Mouse (Mus musculus) frontal cortex, postnatal 25 days (tissue): Measurements from ENCODE around the gene Ifrd2.
"Not testable (repeated sequence)": the region's sequence is repeated elsewhere in the genome, so short reads cannot be mapped to it uniquely, and the experiment has no call there.

Experiments used
- DNase-seq, 2 experiments: peaks; one replicate each; pipeline ENCODE4 v3.0.0; 2022; ENCODE audit warnings: low spot score in 2 of 2

Gene Ifrd2

GRCm38 (mm10) chr9:107551890-107552355 lies 35.5 kb upstream of the Ifrd2 start:
- DNase-seq = no peak

- DNase-seq = no peak
Measured at GRCm38 (mm10) chr9:107552690-107553393, 34.6 kb upstream of the Ifrd2 start.

GRCm38 (mm10) chr9:107553541-107554318 lies 33.7 kb upstream of the Ifrd2 start:
- no peak for DNase-seq

- DNase-seq = peak; percentile 83 to 91
Measured at GRCm38 (mm10) chr9:107554319-107554825, 33.1 kb upstream of the Ifrd2 start.

GRCm38 (mm10) chr9:107555031-107555457 lies 32.4 kb upstream of the Ifrd2 start:
- no peak for DNase-seq

GRCm38 (mm10) chr9:107555701-107556100 lies 31.7 kb upstream of the Ifrd2 start:
- DNase-seq = no peak

- no peak for DNase-seq
Measured at GRCm38 (mm10) chr9:107556346-107556745, 31.1 kb upstream of the Ifrd2 start.

GRCm38 (mm10) chr9:107563029-107563581 lies 24.3 kb upstream of the Ifrd2 start, which contains the start of gene Tusc2:
TSS of gene Tusc2 (plus strand) at chr9:107563255.
- peak; percentile 86 to 89 for DNase-seq

GRCm38 (mm10) chr9:107565556-107565955 lies 21.9 kb upstream of the Ifrd2 start:
- not testable (repeated sequence) for DNase-seq

- DNase-seq = peak; percentile 65 to 71
Measured at GRCm38 (mm10) chr9:107566041-107566709, 21.3 kb upstream of the Ifrd2 start.

- DNase-seq = no peak
Measured at GRCm38 (mm10) chr9:107566855-107567254, 20.6 kb upstream of the Ifrd2 start.

GRCm38 (mm10) chr9:107567702-107568319 lies 19.6 kb upstream of the Ifrd2 start, which contains the start of gene Hyal2:
TSS of gene Hyal2 (plus strand) at chr9:107567945.
- no peak for DNase-seq

- DNase-seq = peak; percentile 61 to 69
Measured at GRCm38 (mm10) chr9:107568331-107569261, 18.8 kb upstream of the Ifrd2 start.

- DNase-seq = no peak
Measured at GRCm38 (mm10) chr9:107569270-107569669, 18.2 kb upstream of the Ifrd2 start.

GRCm38 (mm10) chr9:107570016-107570415 lies 17.4 kb upstream of the Ifrd2 start:
- DNase-seq = no peak

- DNase-seq = no peak
Measured at GRCm38 (mm10) chr9:107570845-107571244, 16.6 kb upstream of the Ifrd2 start.

GRCm38 (mm10) chr9:107571534-107572326 lies 15.7 kb upstream of the Ifrd2 start:
- DNase-seq = no peak

GRCm38 (mm10) chr9:107572327-107572662 lies 15.1 kb upstream of the Ifrd2 start:
- no peak for DNase-seq

GRCm38 (mm10) chr9:107573774-107574173 lies 13.7 kb upstream of the Ifrd2 start:
- DNase-seq = not testable (repeated sequence)
